Mouse (Mus musculus) ovary, postnatal 10 days (tissue): ENCODE data around the gene Scnn1b.

ENCODE experiments used
- DNase-seq: peaks from one replicate; pipeline ENCODE4 v3.0.0; 2022; ENCODE audit warnings: low spot score

Scnn1b gene

GRCm38 (mm10) chr7:121913944-121914343 lies 49.1 kb downstream of the Scnn1b start:
- DNase-seq, result no peak

- no peak for DNase-seq
Observed at GRCm38 (mm10) chr7:121924361-121924760, 59.5 kb downstream of the Scnn1b start.

- DNase-seq, result no peak
Observed at GRCm38 (mm10) chr7:121927882-121928281, 63.0 kb downstream of the Scnn1b start.

- DNase-seq, result no peak
Observed at GRCm38 (mm10) chr7:121931246-121931645, 66.4 kb downstream of the Scnn1b start.

- no peak for DNase-seq
Observed at GRCm38 (mm10) chr7:121933675-121934074, 68.8 kb downstream of the Scnn1b start.

GRCm38 (mm10) chr7:121934346-121934745 lies 69.5 kb downstream of the Scnn1b start:
- no peak for DNase-seq

- DNase-seq, result no peak
Observed at GRCm38 (mm10) chr7:121935906-121936794, 71.3 kb downstream of the Scnn1b start.

GRCm38 (mm10) chr7:121936861-121937630 lies 72.2 kb downstream of the Scnn1b start:
- no peak for DNase-seq

GRCm38 (mm10) chr7:121938124-121938891 lies 73.5 kb downstream of the Scnn1b start:
- no peak for DNase-seq

GRCm38 (mm10) chr7:121939244-121939643 lies 74.4 kb downstream of the Scnn1b start:
- DNase-seq, result no peak

GRCm38 (mm10) chr7:121939729-121940128 lies 74.9 kb downstream of the Scnn1b start:
- no peak for DNase-seq

GRCm38 (mm10) chr7:121941016-121941415 lies 76.2 kb downstream of the Scnn1b start:
- no peak for DNase-seq

GRCm38 (mm10) chr7:121941640-121942039 lies 76.8 kb downstream of the Scnn1b start:
- DNase-seq, result no peak

GRCm38 (mm10) chr7:121942371-121942770 lies 77.5 kb downstream of the Scnn1b start:
- no peak for DNase-seq

- DNase-seq, result no peak
Observed at GRCm38 (mm10) chr7:121946196-121946595, 81.4 kb downstream of the Scnn1b start.

GRCm38 (mm10) chr7:121947513-121947912 lies 82.7 kb downstream of the Scnn1b start:
- no peak for DNase-seq

GRCm38 (mm10) chr7:121954891-121955669 lies 90.2 kb downstream of the Scnn1b start:
- no peak for DNase-seq

- no peak for DNase-seq
Observed at GRCm38 (mm10) chr7:121955802-121956201, 91.0 kb downstream of the Scnn1b start.

GRCm38 (mm10) chr7:121961913-121962570 lies 97.2 kb downstream of the Scnn1b start:
- DNase-seq, result no peak

GRCm38 (mm10) chr7:121962571-121962959 lies 97.7 kb downstream of the Scnn1b start:
- no peak for DNase-seq

GRCm38 (mm10) chr7:121963883-121964398 lies 99.1 kb downstream of the Scnn1b start:
- DNase-seq, result no peak
